ENCODE assay signal across 10 mouse cellular contexts in genomic region chr1:105660015-105660414, GRCm38 (mm10). TPM values are rescaled to one million over a fixed set of nuclear protein-coding genes. Genes with fewer than 3 reads are reported as not detected.
DNase-seq lines count a peak whose midpoint lies in the region; ATAC-seq and TF ChIP-seq lines count a peak whose summit lies in the region.
"Had no signal": no experiment of that assay in that cellular context is flagged by ENCODE, and none has a peak within 500 bp of the region (broad histone marks: within the 10 kb centered on the region; RNA-seq: fewer than 3 reads in every experiment).

No protein-coding gene starts in this region.

- ATAC-seq in intestine, postnatal 0 days, result no peak
- no peak for ATAC-seq in intestine, embryonic 15.5 days
- ATAC-seq in lung, postnatal 0 days, result no peak
- ATAC-seq in neural tube, embryonic 15.5 days (ENCODE audit: low FRiP score), result no peak

- no peaks in the 10 kb centered on the region for H3K27me3 ChIP-seq in intestine, postnatal 0 days (replicated peaks; ENCODE audit: control insufficient read depth, insufficient read depth, low read length)
- no peaks in the 10 kb centered on the region for H3K27me3 ChIP-seq in intestine, embryonic 15.5 days (replicated peaks)
- H3K27me3 ChIP-seq in lung, postnatal 0 days (replicated peaks; ENCODE audit: insufficient read depth, low read length), result no peaks in the 10 kb centered on the region
- H3K27me3 ChIP-seq in neural tube, embryonic 15.5 days (replicated peaks), result no peaks in the 10 kb centered on the region
- H3K27me3 ChIP-seq: embryonic facial prominence, embryonic 12.5 days; limb, embryonic 12.5 days had no signal

- H3K4me1 ChIP-seq in intestine, postnatal 0 days (replicated peaks; ENCODE audit: control insufficient read depth, insufficient read depth, low read length), result no peaks in the 10 kb centered on the region
- no peaks in the 10 kb centered on the region for H3K4me1 ChIP-seq in intestine, embryonic 15.5 days (replicated peaks)
- 0 out of 2 replicates have a peak, but pooled peaks cover 3% of the 10 kb centered on the region for H3K4me1 ChIP-seq in lung, postnatal 0 days (ENCODE audit: insufficient read depth, low read depth, low read length)
- H3K4me1 ChIP-seq in neural tube, embryonic 15.5 days, result peaks cover 12% of the 10 kb centered on the region

- TF ChIP-seq EP300 in lung, postnatal 0 days (IDR thresholded peaks at IDR 0.05), result no peak

- peak; percentile 12 for DNase-seq in urinary bladder, postnatal 14 days (ENCODE audit: low spot score)
- DNase-seq in urinary bladder, postnatal 4 days (ENCODE audit: low spot score in 2 of 2), result no peak
- peak; percentile 70 for DNase-seq in c-Kit-positive CD71-negative TER-119-negative erythroid progenitor cells, embryonic 14.5 days (ENCODE audit: low read depth)
- peak; percentile 70 for DNase-seq in lung, postnatal 0 days (ENCODE audit: low spot score)
- DNase-seq in right cerebral cortex, postnatal 14 days, result no peak

- no peak overlapping the region for H3K27ac ChIP-seq in intestine, postnatal 0 days (ENCODE audit: low read depth, low read length)
- no peak overlapping the region for H3K27ac ChIP-seq in intestine, embryonic 15.5 days
- H3K27ac ChIP-seq in lung, postnatal 0 days (ENCODE audit: low read length), result no peak overlapping the region
- H3K27ac ChIP-seq in neural tube, embryonic 15.5 days (replicated peaks), result no peak overlapping the region
- H3K27ac ChIP-seq: embryonic facial prominence, embryonic 12.5 days; limb, embryonic 12.5 days had no signal

- no peak overlapping the region for H3K4me2 ChIP-seq in intestine, postnatal 0 days (replicated peaks; ENCODE audit: low read depth)
- H3K4me2 ChIP-seq in intestine, embryonic 15.5 days (replicated peaks), result no peak overlapping the region
- no peak overlapping the region for H3K4me2 ChIP-seq in lung, postnatal 0 days (replicated peaks; ENCODE audit: low read depth, low read length)
- H3K4me2 ChIP-seq in neural tube, embryonic 15.5 days, result no peak overlapping the region
- H3K4me2 ChIP-seq: embryonic facial prominence, embryonic 12.5 days; limb, embryonic 12.5 days had no signal

- no peak overlapping the region for H3K9ac ChIP-seq in intestine, postnatal 0 days (ENCODE audit: low read depth, low read length)
- no peak overlapping the region for H3K9ac ChIP-seq in intestine, embryonic 15.5 days
- H3K9ac ChIP-seq in lung, postnatal 0 days (replicated peaks; ENCODE audit: low read depth), result no peak overlapping the region
- no peak overlapping the region for H3K9ac ChIP-seq in neural tube, embryonic 15.5 days (replicated peaks)
- H3K9ac ChIP-seq: embryonic facial prominence, embryonic 12.5 days; limb, embryonic 12.5 days had no signal

- 16% methylated on average over 3 of the region's 3 CpGs for WGBS in intestine, postnatal 0 days
- 17% methylated on average over 3 of the region's 3 CpGs for WGBS in intestine, embryonic 15.5 days
- WGBS in lung, postnatal 0 days, result 9% methylated on average over 3 of the region's 3 CpGs
- 21% methylated on average over 3 of the region's 3 CpGs for WGBS in neural tube, embryonic 15.5 days

- peak; percentile 84 for TF ChIP-seq CTCF in intestine, postnatal 0 days (IDR thresholded peaks at IDR 0.05; ENCODE audit: low read depth)
- peak; percentile 82 for TF ChIP-seq CTCF in lung, postnatal 0 days (IDR thresholded peaks at IDR 0.05)

- no peaks in the 10 kb centered on the region for H3K9me3 ChIP-seq in intestine, postnatal 0 days (ENCODE audit: control insufficient read depth)
- no peaks in the 10 kb centered on the region for H3K9me3 ChIP-seq in intestine, embryonic 15.5 days
- H3K9me3 ChIP-seq in lung, postnatal 0 days (ENCODE audit: low read length), result no peaks in the 10 kb centered on the region
- H3K9me3 ChIP-seq in neural tube, embryonic 15.5 days (replicated peaks), result no peaks in the 10 kb centered on the region
- H3K9me3 ChIP-seq: embryonic facial prominence, embryonic 12.5 days; limb, embryonic 12.5 days had no signal

- peaks cover 5% of the 10 kb centered on the region; the same call in 1 of the 2 replicates for H3K36me3 ChIP-seq in intestine, postnatal 0 days (ENCODE audit: control insufficient read depth, insufficient read depth)
- no peaks in the 10 kb centered on the region for H3K36me3 ChIP-seq in intestine, embryonic 15.5 days
- no peaks in the 10 kb centered on the region; the same call in 1 of the 2 replicates for H3K36me3 ChIP-seq in lung, postnatal 0 days (ENCODE audit: insufficient read depth, low read length)
- peaks cover 8% of the 10 kb centered on the region for H3K36me3 ChIP-seq in neural tube, embryonic 15.5 days
- H3K36me3 ChIP-seq: embryonic facial prominence, embryonic 12.5 days had no signal

- no peak overlapping the region for H3K4me3 ChIP-seq in intestine, postnatal 0 days (ENCODE audit: low read depth, low read length)
- no peak overlapping the region for H3K4me3 ChIP-seq in intestine, embryonic 15.5 days (replicated peaks)
- no peak overlapping the region for H3K4me3 ChIP-seq in lung, postnatal 0 days (ENCODE audit: low read depth, low read length)
- no peak overlapping the region for H3K4me3 ChIP-seq in neural tube, embryonic 15.5 days (replicated peaks)
- H3K4me3 ChIP-seq: embryonic facial prominence, embryonic 12.5 days; limb, embryonic 12.5 days had no signal

RNA-seq across cellular contexts. Expression of gene Pign, which starts 3.5 kb away (rescaled TPM):
- polyA plus RNA-seq in intestine, postnatal 0 days (2015; fragmentation: Nextera tagmentation; extraction: Ambion mirVana), result 4.0 and 4.2 TPM in 2 replicates
- 10.3 and 12.7 TPM in 2 replicates for polyA plus RNA-seq in intestine, embryonic 15.5 days (2015; fragmentation: Nextera tagmentation; extraction: Ambion mirVana)
- 8.9 and 12.5 TPM in 2 replicates for polyA plus RNA-seq in lung, postnatal 0 days (2015; fragmentation: Nextera tagmentation; extraction: Ambion mirVana)
- 9.1 and 9.4 TPM in 2 replicates for polyA plus RNA-seq in neural tube, embryonic 15.5 days (2015; fragmentation: Nextera tagmentation; extraction: Ambion mirVana)

RNA-seq across cellular contexts. Expression of gene Relch, which starts 3.6 kb away (rescaled TPM):
- polyA plus RNA-seq in intestine, postnatal 0 days (2015; fragmentation: Nextera tagmentation; extraction: Ambion mirVana), result 19.2 and 21.2 TPM in 2 replicates
- 25.0 and 27.3 TPM in 2 replicates for polyA plus RNA-seq in intestine, embryonic 15.5 days (2015; fragmentation: Nextera tagmentation; extraction: Ambion mirVana)
- 21.0 and 21.3 TPM in 2 replicates for polyA plus RNA-seq in lung, postnatal 0 days (2015; fragmentation: Nextera tagmentation; extraction: Ambion mirVana)
- polyA plus RNA-seq in neural tube, embryonic 15.5 days (2015; fragmentation: Nextera tagmentation; extraction: Ambion mirVana), result 35.2 and 39.8 TPM in 2 replicates

Comparison
In these comparisons a context has a peak if more than half of its experiments do, and no peak if none do; other contexts are left out.
1. DNase-seq: peak in urinary bladder, postnatal 14 days (single experiment), c-Kit-positive CD71-negative TER-119-negative erythroid progenitor cells, embryonic 14.5 days (single experiment) and lung, postnatal 0 days (single experiment); none in urinary bladder, postnatal 4 days (0 of 2) and right cerebral cortex, postnatal 14 days (single experiment).